Mouse (Mus musculus) heart, postnatal 0 days (tissue): ENCODE results near the gene Ano8.

Experiments
- CTCF ChIP-seq: IDR thresholded peaks from 2 replicates; pipeline ENCODE4 v1.5.1; 2016; ENCODE audit warnings: antibody characterized with exemption, control low read depth, low read depth
- EP300 ChIP-seq: IDR thresholded peaks from 2 replicates; pipeline ENCODE4 v1.6.1; 2016; ENCODE audit warnings: antibody characterized with exemption, low read depth

- no peak for TF ChIP-seq CTCF
- TF ChIP-seq EP300 = no peak
Observed at GRCm38 (mm10) chr8:71437041-71437440, 48.7 kb downstream of the Ano8 start.
